Mouse (Mus musculus): ENCODE data around the gene Mef2a.

Gene Mef2a

DNA sequence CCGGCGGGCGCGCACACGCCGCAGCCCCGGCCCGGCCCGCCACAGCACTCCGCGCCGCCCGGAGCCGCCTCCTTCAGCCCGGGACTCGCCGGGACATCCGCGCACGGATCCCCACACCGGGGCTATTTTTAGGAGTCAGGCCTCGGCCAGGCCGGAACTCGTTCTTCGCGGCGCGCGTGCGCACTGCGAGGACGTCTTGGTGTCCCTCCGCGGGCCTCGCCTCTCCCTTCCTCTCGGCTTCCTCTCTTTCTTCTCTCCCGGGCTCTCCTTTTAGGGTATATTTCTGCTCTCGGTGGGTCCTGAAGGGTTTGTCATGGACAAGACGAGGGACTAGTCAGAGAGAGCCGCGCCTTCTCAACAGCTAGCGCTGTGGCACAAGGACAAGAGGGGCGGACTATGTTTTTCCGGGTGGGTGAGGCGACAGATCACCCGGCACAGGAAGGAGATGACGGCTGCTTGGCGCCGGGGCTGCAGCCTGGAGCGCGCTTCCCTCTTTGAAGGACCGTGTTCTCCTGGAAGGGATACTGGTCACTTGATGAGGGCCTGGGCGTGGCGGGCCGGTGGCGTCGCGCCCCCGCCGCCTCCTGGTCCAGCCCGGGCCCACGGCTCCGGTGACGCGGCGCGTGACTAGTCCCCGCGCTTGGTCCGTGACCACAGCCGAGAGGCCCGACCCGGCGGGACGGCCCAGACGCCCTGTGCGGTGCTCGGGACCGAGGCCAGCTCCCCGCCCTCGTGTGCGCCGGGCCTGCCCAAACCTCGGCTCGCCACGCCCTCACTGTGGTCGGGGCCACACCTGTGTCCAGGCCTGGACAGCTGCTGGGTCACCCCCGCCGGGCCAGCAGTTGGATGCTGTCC lies at the start of gene Mef2a:
Mef2a (minus strand) TSS at position 130 of the 855 bp plus-strand sequence.
- DNase-seq (ENCODE audit: low spot score): peak; percentile 97

DNA sequence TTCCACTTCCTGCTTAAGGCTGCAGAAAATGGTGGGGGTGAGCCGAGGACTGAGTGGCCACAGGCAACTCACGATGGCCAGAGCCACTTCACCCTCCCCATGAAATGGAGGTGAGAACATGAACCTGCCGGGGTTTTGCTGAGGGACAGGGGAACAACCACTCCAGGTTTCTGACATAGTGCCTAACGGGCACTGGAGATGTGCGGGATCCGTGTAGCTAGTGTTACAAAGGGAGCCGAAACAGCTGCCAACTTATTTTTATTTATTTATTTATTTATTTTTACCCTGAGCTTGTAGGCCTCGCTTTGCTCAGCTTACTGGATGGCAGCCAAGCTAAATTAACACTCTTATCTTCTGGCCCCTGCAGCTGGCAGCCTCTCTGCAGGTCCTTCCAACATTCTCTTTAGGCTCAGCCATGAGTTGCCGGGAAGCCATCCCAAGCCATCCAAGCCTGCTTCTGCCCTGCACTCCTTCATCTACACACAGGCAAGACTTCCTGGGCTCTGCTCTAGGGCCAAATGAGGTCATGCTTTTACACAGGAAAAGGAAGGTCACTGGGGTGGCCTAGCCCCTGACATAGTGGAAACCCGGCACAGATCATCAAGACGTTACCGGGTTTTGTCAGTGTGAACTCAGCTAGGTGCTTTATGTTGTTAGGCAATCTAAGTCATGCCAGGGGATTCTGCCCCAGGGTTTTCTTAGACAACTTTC lies 49.0 kb upstream of the Mef2a start:
- no peak for DNase-seq (ENCODE audit: low spot score)

DNA sequence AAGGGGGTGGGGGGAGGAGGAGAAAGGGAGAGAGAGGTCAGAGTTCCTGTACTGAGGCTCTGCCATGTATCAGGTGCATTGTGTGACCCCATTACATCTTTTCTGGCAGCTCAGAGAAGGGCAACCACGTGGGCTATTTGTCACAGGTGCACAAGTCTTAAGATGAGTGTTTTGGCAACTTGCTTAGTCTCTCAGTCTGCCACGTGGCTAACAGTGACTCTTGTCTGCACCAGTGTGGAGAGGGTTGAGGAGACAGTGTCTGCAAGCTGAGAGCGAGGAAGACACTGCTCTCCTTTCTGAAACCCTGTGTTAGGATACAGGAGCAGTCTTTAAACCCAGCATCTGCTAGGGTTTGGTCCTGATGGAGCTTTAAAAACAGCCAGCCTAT lies 48.4 kb upstream of the Mef2a start:
- DNase-seq (ENCODE audit: low spot score): no peak

DNA sequence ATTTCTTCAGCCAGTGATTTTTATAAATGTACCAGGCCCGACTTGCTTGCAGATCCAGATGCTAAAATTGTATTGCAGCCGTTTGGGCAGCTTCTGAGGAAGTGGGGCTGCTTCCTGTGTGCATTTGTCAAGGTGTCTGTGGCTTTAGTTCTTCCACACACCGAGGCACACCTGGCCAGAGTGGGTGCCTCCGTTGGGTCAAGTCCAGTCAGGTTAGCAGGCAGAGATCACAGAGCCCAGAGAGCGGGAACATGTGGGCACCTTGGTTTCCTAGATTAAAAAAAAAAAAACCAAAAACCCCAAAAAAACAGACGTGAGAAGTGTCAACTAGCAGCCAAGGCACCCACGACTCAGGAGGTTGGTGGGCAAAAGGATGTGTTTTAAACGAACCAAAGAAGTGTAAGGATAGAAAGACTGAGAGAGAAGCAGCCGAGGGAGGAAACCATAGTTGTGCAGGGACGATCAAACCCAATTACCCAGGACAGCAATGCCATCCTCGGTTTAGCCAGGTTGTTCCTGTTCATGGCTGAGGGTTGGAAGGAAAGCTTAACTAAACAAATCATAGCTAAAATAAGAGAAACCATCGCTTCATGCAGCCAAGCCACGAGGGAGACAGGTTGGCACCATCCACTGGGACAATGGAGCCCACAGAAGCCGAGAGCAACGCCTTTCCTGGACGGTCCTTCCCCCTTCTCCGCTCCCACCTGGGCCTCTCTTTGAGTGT lies 47.1 kb upstream of the Mef2a start:
- no peak for DNase-seq (ENCODE audit: low spot score)

DNA sequence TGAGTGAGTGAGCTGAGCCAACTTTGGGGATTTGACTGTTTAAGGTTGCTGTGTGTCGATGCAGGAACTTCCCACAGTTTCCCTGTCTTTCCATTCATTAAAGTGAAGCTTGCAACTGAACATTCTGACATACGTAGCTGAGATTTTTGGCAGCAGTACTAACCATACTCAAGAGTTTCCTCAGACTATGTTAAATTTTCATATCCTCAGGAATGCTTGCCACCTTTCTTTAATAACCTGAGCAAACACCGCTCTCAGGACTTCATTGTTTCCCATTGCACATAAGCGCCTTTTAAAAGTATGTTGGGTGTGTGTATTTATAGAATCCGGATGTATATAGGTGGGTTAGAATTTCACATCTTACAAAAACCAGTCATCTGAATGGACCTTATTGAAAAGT lies 45.5 kb upstream of the Mef2a start:
- DNase-seq (ENCODE audit: low spot score): no peak

DNA sequence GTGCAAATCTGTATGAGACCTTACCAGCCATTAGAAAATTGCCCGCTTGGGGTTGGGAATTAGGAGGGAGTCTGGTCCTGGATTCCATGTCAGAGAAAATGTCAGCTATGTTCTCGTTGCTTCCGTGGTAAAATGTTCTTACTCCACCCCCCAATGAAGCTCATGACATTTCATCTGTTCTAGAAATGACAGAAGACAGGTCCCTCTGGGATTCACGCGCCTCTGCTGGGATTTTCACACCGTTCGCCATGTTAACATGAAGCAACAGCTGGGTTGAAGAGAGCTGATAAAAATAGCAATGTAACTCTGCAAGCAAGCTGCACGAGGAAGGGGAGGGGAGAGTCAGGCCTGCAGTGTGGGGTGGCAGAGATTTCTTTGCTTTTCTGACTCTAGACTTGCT lies 42.1 kb upstream of the Mef2a start:
- peak; percentile 42 for DNase-seq (ENCODE audit: low spot score)

DNA sequence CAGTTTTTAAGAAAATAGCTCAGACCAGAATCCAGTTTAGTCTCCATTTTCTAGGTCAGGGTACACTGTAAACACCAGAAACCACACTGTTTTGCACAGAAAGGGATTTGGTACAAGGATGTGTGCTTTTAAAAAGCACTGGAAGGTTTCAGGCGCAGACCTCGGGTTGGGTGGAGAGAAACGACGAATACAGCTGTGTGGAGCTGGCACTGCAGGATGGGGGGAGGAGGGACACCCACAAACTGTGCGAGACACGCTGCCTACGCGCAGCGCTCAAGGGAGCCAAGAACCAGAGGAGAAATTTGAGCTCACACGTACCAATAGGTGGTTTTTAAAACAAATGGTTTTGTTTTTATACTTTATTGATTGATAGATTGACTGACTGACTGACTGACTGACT lies 40.0 kb upstream of the Mef2a start:
- no peak for DNase-seq (ENCODE audit: low spot score)

DNA sequence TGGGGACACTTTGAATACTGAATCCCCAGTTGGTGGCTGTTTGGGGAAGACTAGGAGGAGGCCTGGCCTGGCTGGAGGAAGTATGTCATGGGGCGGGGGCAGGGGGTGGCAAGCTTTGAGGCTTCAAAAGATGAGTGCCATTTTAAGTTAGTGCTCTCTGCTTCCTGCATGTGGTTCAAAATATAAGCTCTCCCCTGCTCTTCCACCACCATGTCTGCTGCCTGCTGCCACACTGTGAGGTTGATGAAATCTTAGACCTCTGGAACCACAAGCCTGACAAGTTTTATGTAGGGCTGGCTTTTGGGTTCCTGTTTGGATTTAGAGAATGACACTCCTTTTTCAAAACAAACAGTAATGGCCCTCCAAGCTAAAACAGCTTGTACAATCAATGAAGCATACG lies 34.4 kb upstream of the Mef2a start:
- DNase-seq (ENCODE audit: low spot score): no peak

DNA sequence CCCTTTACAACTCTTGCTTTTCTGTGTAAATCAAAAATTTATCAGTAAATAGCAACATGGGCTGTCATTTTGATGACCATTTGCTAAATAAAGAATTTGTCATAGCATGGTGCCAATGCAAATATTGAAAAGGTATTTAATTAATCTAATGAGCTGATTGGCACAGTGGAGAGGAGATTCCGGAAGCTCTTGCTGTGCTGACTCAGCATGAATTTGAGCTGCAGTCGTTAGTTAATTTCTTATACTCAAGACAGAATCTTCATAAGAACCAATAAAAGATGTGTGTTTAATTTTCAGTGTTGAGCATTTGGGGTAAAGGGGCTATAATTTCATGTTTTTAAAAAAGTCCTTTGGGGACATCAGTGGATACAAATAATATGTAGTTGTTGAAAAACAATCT lies 31.5 kb upstream of the Mef2a start:
- no peak for DNase-seq (ENCODE audit: low spot score)

DNA sequence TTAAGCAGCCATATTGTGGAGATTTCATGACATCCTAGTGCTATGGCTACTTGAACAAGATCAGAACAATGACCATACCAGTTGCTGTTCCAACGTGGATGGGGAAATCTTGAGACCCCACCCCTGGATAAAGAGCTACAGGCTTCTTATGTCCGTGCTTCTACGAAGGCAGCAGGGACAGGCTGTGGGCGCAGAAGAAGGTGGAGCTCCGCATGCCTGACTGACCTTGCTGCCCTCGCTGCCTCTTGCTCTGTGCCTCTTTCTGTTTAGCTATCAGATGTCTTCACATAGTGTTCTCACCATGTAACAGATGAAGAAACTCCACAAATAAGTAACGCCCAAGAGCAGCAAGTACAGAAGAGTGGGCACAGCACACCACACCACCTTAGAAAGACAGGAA lies 29.7 kb upstream of the Mef2a start:
- DNase-seq (ENCODE audit: low spot score): no peak

DNA sequence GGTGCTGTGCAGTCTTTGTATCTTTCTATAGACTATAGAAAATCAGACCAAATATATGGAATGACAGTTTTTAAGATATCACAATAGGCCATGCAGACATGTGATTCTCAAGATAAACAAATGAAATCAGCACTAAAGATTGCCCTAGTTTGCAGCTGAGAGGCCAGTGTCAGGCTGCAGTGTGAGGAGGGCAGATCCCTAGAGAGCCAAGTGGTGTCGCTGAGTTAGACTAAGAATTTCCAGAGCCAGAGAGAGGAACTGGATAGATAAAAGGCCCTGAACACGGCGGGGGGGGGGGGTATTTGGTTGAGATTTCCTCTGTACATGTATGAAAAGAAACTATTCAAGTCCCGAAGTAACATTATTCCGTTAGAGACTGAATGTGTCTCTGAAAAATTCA lies 28.7 kb upstream of the Mef2a start:
- DNase-seq (ENCODE audit: low spot score): no peak

DNA sequence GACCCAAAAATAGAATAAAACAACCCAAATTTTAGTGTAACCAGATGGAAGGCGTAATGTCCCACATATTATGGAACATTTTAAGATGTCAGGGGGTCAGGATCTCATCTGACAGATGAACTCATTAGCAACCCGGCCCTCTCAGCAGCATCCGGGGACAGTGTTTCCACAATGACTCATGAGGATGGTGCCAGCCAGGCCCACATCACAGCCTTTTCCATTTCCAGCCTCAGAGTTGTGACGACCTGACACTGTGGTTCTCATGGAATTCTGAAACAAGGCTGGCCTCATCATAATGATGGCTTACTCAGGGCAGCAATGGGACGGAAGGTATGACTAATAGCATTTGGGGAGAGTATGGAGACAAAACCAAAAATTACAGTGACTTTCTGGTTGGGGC lies 18.1 kb upstream of the Mef2a start:
- no peak for DNase-seq (ENCODE audit: low spot score)

DNA sequence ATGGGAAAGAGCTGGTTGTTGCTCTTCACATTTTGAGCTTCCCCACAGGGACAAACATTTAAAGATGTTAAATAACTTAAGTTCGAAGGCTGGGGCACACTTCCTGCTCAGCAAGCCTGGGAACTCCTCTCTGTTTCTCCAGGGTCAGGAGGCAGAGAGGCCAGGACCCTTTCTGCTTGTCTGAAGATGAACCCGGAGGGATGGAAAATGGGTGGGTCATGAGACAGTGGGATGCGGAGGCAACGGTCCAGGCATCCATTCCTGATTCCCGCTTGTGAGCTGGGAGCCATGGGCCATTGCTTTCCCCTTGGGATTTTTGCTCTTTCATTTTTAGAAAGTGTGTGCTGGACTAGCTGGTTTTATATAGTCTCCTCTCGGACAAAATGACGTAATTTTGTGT lies 17.4 kb upstream of the Mef2a start:
- no peak for DNase-seq (ENCODE audit: low spot score)

DNA sequence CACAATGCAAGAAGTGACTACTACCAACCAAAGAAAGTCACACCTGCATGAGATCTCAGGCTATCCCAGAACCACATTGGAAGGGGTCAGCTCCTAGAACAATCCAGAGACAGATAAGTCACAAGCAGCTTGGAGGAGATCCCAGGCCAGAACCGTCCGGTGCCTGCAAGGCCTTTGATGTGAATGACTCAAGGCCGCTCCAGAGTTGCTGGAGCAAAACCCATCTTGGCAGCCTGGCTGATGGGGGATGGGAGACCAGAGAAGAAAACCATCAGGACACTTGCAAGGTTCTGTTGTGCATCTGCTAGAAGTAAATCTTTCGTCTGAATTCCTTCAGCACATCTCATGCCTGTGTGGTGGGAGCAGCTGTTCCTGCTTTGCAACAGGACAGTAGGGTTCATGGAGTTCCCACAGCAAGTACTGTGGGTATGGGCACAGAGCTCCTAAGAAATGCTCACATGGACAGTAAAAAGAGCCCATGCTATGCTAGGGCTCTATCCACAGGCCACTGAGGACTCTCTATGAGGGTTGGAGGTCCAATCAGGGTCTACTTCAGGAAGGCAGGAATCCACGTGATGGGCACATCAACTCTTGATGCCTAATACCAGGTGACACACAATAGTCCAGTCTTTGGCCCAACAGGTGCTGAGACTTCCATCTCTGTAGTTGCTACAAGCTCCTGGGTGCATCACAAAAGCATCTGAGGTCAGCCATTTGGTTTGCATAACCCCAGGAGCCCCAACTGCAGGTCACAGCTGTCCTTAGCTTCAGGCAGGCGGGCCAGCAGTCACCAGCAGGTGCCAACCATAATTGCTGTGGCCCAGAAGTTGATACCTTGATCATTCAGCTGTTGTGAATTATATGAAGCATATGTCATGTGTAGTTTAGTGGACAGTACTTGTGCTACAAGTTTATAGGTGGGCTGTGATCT lies 12.5 kb upstream of the Mef2a start:
- DNase-seq (ENCODE audit: low spot score): no peak

DNA sequence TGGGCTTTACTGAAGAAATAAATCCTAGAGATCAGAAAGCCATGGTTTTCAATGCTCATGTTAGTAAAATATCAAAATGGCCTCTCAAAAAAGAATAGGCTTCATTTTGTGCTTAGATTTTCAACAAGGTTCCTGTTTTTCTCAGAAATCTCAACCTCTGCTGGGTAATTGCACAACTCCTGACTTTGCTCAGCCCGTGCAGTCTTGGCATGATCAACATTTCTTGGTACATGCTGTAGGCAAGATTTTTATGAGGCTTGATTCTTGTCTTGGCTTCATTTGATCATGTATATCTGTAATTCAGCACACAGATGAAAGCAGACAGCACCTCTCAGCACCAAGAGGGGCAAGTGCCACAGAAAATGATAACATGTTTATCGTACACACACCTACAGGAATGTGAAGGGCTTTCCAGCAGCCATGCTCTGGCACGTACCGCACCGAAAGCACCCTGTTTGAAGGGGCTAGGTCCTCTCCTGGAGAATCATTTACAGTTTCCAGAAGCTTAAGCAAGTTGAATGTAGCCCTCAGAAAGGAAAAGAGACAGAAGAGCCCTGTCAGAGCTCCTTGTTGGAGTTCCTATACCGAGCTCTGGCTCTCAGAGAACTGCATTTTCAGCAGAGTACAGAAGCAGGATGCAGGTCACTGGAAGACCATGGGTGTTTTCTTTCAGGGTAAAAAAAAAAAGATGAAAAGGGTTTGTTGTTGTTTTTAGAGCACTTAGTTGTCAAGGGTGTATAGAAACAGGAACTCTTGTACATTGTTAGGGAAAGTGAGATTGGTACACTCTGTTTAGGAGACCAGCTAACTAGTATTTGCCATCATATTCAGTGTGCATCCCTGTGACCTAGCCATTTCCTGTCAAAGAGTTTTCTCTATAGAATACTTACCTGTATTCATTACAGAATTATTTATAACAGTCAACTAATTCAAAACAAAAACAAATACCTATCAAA lies 7.8 kb upstream of the Mef2a start:
- DNase-seq (ENCODE audit: low spot score): no peak

DNA sequence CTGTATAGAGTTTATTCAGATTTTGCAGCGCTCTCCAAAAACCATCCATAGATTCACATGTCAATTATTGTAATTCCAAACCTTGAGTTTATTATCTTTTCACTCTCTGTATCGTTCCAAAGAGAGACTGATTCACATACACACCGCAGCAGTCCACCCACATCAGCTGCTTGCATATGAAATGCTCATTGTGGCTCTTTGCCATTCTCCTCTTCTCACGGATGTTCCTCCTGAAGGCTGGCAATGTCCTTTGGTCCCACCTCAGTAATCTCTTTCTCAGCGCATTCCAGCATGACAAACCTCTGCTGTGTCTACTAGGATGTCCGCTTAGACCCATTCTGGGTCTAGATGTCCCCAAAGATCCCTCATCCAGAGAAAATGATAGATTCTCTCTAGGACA lies 4.1 kb upstream of the Mef2a start:
- no peak for DNase-seq (ENCODE audit: low spot score)

DNA sequence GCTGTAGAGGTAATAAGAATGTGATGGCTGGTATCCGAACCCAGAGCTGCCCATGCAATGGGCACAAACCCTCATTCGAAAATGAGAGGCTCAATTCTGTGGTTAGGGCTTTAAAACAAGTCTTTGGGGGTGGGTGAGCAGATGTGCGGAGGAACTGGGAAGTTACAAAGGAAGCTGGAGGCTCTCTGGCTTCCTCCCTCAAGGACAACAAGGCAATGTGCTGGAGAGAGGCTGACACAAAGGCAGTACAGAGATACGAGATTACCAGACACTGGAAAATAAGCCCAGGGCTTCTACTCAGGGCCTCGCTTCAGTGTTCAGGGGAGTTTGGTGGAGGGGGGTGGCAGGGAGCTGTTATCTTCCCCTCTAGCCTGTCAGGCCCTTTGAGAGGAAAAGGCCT lies 1.3 kb upstream of the Mef2a start:
- peak; percentile 39 for DNase-seq (ENCODE audit: low spot score)

DNA sequence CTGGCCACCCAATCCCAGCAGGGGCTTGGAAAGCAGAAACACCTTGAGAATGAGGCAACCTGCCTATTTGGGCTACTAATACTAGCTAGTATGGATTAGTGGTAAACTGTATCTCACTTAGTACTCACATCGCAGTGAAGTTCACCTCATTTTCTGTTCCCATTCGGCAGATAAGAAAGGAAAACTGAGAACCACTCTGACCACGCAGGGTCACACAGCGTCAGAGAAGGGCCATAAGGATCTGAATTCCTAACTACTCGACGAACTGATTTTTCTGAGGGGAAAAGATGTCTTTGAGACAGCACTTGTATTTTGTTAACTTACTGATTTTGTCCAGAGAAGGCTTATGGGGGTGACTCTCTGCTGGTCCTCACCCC lies 914 bp upstream of the Mef2a start:
- DNase-seq (ENCODE audit: low spot score): no peak

DNA sequence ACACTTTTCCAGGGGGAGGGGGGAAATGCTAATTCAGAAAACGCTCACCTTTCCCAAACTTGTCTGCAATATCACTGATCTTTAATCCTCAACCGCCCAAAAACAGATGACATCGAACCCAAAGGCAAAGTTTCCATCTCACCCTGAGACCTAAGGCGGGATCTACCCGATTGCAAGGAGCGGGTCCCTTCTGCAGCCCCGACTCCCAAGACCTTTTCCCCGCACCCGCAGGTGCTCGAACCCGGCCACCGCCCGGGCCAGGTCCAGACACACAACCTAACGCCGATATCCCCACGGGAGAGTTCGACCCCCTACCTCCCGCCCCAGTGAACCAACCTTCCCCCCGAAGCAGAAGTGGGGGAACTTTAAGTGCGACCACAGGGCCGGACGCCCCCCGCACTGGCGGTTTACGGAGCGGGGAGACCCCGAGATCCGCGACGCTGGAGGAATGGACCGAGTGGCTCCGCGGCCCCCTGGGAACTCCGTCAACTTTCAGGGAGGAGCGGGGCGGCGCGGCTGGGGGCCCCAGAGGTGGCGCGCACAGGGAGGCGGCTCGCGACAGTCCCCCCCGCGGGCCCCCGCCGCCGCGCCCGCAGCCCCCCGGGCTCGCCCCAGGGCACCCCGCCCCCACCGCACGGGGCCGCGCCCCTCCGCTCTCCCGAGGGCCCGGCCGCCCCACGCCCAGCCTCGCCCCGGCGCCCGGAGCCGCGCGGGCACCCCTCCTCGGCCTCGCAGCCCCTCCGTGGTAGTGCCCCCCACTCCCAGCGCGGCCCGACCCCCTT lies 576 bp downstream of the Mef2a start:
- DNase-seq (ENCODE audit: low spot score): no peak

DNA sequence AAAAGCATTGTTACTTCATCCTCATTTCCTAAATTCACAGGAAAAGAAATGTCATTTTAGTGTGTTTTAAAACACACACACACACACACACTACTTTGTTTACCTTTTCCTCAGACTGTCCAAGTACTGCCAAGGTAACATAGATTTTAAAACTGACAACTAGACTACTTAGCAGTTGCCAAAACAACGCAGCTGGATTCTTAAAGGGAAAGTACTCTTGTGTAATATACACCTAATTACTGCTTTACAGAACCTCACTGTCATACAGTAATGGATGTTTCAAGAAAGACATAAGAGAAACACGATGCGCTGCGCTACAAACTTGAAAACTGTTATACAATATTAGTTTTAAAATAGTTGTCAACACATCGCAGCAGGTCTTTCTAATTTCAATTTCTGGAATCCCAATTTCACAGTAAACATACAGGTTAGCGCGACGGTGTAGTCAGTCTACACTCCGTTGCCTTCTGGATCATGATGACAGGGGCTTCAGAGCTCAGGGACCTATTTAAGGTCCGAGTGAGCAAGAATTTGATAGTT lies 1.2 kb downstream of the Mef2a start:
- no peak for DNase-seq (ENCODE audit: low spot score)

All from layer of hippocampus, adult 11-12 months (tissue).